Mouse (Mus musculus) ES-E14 (cell line): ENCODE measurements around the gene Polr3b.

Source experiments
- CHD2 ChIP-seq: IDR thresholded peaks from 2 replicates; pipeline ENCODE4 v1.6.1; 2014; ENCODE audit warnings: mild to moderate bottlenecking, low read depth, low read length, inconsistent platforms
- HCFC1 ChIP-seq: IDR thresholded peaks from 2 replicates; pipeline ENCODE4 v1.6.1; 2012; ENCODE audit warnings: low read length, inconsistent platforms, borderline replicate concordance; ENCODE audit not compliant: insufficient read depth
- ZNF384 ChIP-seq: IDR thresholded peaks from 2 replicates; pipeline ENCODE4 v1.6.1; 2012; ENCODE audit warnings: low read depth, low read length, inconsistent platforms

DNA sequence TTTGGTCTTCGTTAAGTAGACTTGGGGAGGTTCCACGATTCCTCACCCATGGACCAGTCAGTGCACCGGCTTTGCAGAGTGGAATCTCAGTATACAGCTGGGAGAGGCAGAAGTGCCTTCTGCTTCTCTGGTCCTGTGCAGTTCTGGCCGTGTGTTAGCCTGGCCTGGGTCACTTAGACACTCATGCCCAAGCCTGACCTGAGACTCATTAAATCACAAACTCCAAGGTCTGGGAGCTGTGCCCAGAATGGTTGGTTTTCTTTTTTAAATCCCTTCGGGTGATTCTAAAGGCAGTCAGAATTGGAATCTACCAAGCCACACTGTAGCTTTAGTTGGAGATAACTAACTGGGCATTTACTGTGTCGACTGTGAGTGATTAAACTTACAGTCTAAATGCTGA, 22.0 kb upstream of the Polr3b start:
- TF ChIP-seq CHD2 (no peak), ZNF384 (no peak), HCFC1 (no peak)
